Mouse (Mus musculus) neural tube, embryonic 14.5 days (tissue): Measurements from ENCODE around the gene Pex13. TPM values are rescaled to one million over a fixed set of nuclear protein-coding genes. Genes with fewer than 3 reads are reported as not detected.
A peak's percentile ranks its signal among the peaks of the same experiment; 100 is the strongest.

Experiments used
- ATAC-seq: fragments of 200-750 bp; cut with Nextera tagmentation; 2 replicates; pipeline ENCODE4 v1.8.0; 2017; ENCODE audit warnings: low read depth, mild to moderate bottlenecking, moderate TSS enrichment, moderate library complexity
- H3K27ac ChIP-seq: fragments of 300-500 bp; sonication (generic); 2 replicates; pipeline ENCODE4 v1.5.1; 2014; ENCODE audit warnings: low read depth, mild to moderate bottlenecking, control low read depth, low read length, moderate library complexity, mixed read lengths
- H3K27me3 ChIP-seq: fragments of 300-500 bp; sonication (generic); 2 replicates; pipeline ENCODE4 v1.6.1; 2014; ENCODE audit warnings: low read length; ENCODE audit not compliant: control insufficient read depth, insufficient read depth
- H3K36me3 ChIP-seq: fragments of 300-500 bp; sonication (generic); 2 replicates; pipeline ENCODE4 v1.6.1; 2014; ENCODE audit warnings: low read length, mixed read lengths; ENCODE audit not compliant: control insufficient read depth, insufficient read depth
- H3K4me1 ChIP-seq: fragments of 300-500 bp; sonication (generic); 2 replicates; pipeline ENCODE4 v1.6.1; 2014; ENCODE audit warnings: low read length; ENCODE audit not compliant: control insufficient read depth, insufficient read depth
- H3K4me2 ChIP-seq: fragments of 300-500 bp; sonication (generic); 2 replicates; pipeline ENCODE4 v1.6.1; 2014; ENCODE audit warnings: mild to moderate bottlenecking, low read depth, low read length, control low read depth
- H3K4me3 ChIP-seq: fragments of 300-500 bp; sonication (generic); 2 replicates; pipeline ENCODE4 v1.5.1; 2014; ENCODE audit warnings: low read depth, low read length, control low read depth, mixed read lengths
- H3K9ac ChIP-seq: fragments of 300-500 bp; sonication (generic); replicated peaks from 2 replicates; pipeline ENCODE4 v1.6.1; 2014; ENCODE audit warnings: low read depth, mild to moderate bottlenecking, control low read depth, low read length, mixed read lengths
- H3K9me3 ChIP-seq: fragments of 300-500 bp; sonication (generic); 2 replicates; pipeline ENCODE4 v1.6.1; 2016; ENCODE audit warnings: low read length; ENCODE audit not compliant: control insufficient read depth
- WGBS: fragments of 180-500 bp; shearing (Covaris S2); extraction: QIAGEN DNeasy Blood & Tissue Kit; methylation state at CpG from one replicate; pipeline ENCODE4 v1.1.7; 2014; 5-methylcytosine and 5-hydroxymethylcytosine counted together
- polyA plus RNA-seq: library from polyadenylated mRNA; unstranded; fragments of >200 nt; fragmentation: Nextera tagmentation; extraction: Ambion mirVana; gene quantifications from 2 replicates; pipeline ENCODE4 v1.2.1, GENCODE M21; 2014

The Pex13 gene
- polyA plus RNA-seq, 1 experiment from 2014 or later: 38.0 TPM

GRCm38 (mm10) chr11:23686671-23687070 lies 20.9 kb upstream of the Pex13 start:
- Histone ChIP-seq H3K36me3 (peaks cover 4% of the 10 kb centered on the region; the same call in 1 of the 2 replicates), H3K9me3 (no peaks in the 10 kb centered on the region), H3K4me2 (no peak overlapping the region), H3K27me3 (no peaks in the 10 kb centered on the region), H3K27ac (no peak overlapping the region), H3K4me1 (no peaks in the 10 kb centered on the region), H3K4me3 (no peak overlapping the region), H3K9ac (no peak overlapping the region)
- ATAC-seq: no peak
- 89% methylated on average over 5 of the region's 5 CpGs for WGBS

GRCm38 (mm10) chr11:23682561-23682960 lies 16.8 kb upstream of the Pex13 start:
- no peak overlapping the region for H3K27ac ChIP-seq
- H3K36me3 ChIP-seq: peaks cover 2% of the 10 kb centered on the region
- WGBS: 85% methylated on average over 5 of the region's 5 CpGs

GRCm38 (mm10) chr11:23680435-23680950 lies 14.7 kb upstream of the Pex13 start:
- WGBS: 93% methylated on average over 6 of the region's 6 CpGs
- peaks cover 13% of the 10 kb centered on the region for H3K36me3 ChIP-seq

More at GRCm38 (mm10) chr11:23682561-23682960, 16.8 kb upstream of the Pex13 start:
- no peak for ATAC-seq
- Histone ChIP-seq H3K9ac (no peak overlapping the region), H3K4me2 (no peak overlapping the region), H3K4me3 (no peak overlapping the region), H3K9me3 (no peaks in the 10 kb centered on the region), H3K27me3 (no peaks in the 10 kb centered on the region), H3K4me1 (no peaks in the 10 kb centered on the region)

GRCm38 (mm10) chr11:23679044-23679642 lies 13.4 kb upstream of the Pex13 start:
- 53% methylated on average over 3 of the region's 3 CpGs for WGBS
- H3K27me3 ChIP-seq: no peaks in the 10 kb centered on the region
- H3K9me3 ChIP-seq: no peaks in the 10 kb centered on the region
- H3K4me3 ChIP-seq: no peak overlapping the region
- H3K9ac ChIP-seq: no peak overlapping the region
- no peak overlapping the region for H3K4me2 ChIP-seq
- peak; percentile 47 for ATAC-seq
- peaks cover 21% of the 10 kb centered on the region for H3K36me3 ChIP-seq
- H3K4me1 ChIP-seq: no peaks in the 10 kb centered on the region
- H3K27ac ChIP-seq: no peak overlapping the region

More at GRCm38 (mm10) chr11:23680435-23680950, 14.7 kb upstream of the Pex13 start:
- Histone ChIP-seq H3K9ac (no peak overlapping the region), H3K4me2 (no peak overlapping the region), H3K9me3 (no peaks in the 10 kb centered on the region), H3K4me3 (no peak overlapping the region), H3K27me3 (no peaks in the 10 kb centered on the region), H3K27ac (no peak overlapping the region), H3K4me1 (no peaks in the 10 kb centered on the region)
- no peak for ATAC-seq

GRCm38 (mm10) chr11:23676100-23676499 lies 10.3 kb upstream of the Pex13 start:
- Histone ChIP-seq H3K9ac (no peak overlapping the region), H3K4me2 (no peak overlapping the region), H3K36me3 (peaks cover 35% of the 10 kb centered on the region), H3K9me3 (no peaks in the 10 kb centered on the region), H3K4me1 (no peaks in the 10 kb centered on the region), H3K4me3 (no peak overlapping the region), H3K27me3 (no peaks in the 10 kb centered on the region), H3K27ac (no peak overlapping the region)
- no peak for ATAC-seq
- 95% methylated on average over 5 of the region's 5 CpGs for WGBS

- Histone ChIP-seq H3K27ac (no peak overlapping the region), H3K36me3 (peaks cover 35% of the 10 kb centered on the region), H3K4me1 (no peaks in the 10 kb centered on the region), H3K4me3 (no peak overlapping the region), H3K4me2 (no peak overlapping the region), H3K9me3 (no peaks in the 10 kb centered on the region), H3K27me3 (no peaks in the 10 kb centered on the region), H3K9ac (no peak overlapping the region)
- WGBS: 89% methylated on average over 4 of the region's 4 CpGs
- no peak for ATAC-seq
These were observed 6.5 kb upstream of the Pex13 start for GRCm38 (mm10) chr11:23672256-23672749.

- Histone ChIP-seq H3K4me3 (peak overlapping the region; percentile 81), H3K9ac (no peak overlapping the region; the same call in 1 of the 2 replicates), H3K27me3 (peaks cover 4% of the 10 kb centered on the region; the same call in 1 of the 2 replicates), H3K4me2 (peak overlapping the region; percentile 74), H3K4me1 (peaks cover 7% of the 10 kb centered on the region; the same call in 1 of the 2 replicates), H3K9me3 (no peaks in the 10 kb centered on the region), H3K36me3 (no peaks in the 10 kb centered on the region), H3K27ac (no peak overlapping the region)
- ATAC-seq: no peak
- 38% methylated on average over 3 of the region's 3 CpGs for WGBS
These were observed 1.4 kb upstream of the Pex13 start for GRCm38 (mm10) chr11:23667128-23667527.

GRCm38 (mm10) chr11:23666526-23666925 lies 767 bp upstream of the Pex13 start:
- ATAC-seq: no peak
- no peaks in the 10 kb centered on the region for H3K9me3 ChIP-seq
- peaks cover 4% of the 10 kb centered on the region; the same call in 1 of the 2 replicates for H3K27me3 ChIP-seq
- peaks cover 7% of the 10 kb centered on the region; the same call in 1 of the 2 replicates for H3K4me1 ChIP-seq
- peak overlapping the region; percentile 74 for H3K4me2 ChIP-seq
- 10% methylated on average over 5 of the region's 5 CpGs for WGBS
- peak overlapping the region; percentile 93 for H3K27ac ChIP-seq
- H3K4me3 ChIP-seq: peak overlapping the region; percentile 81
- no peaks in the 10 kb centered on the region for H3K36me3 ChIP-seq
- H3K9ac ChIP-seq: peak overlapping the region; percentile 80

- peaks cover 7% of the 10 kb centered on the region; the same call in 1 of the 2 replicates for H3K4me1 ChIP-seq
- H3K4me2 ChIP-seq: peak within 1 kb of the TSS; percentile 74
- peak; percentile 63 for ATAC-seq
- no peaks in the 10 kb centered on the region for H3K9me3 ChIP-seq
- WGBS: under 1% methylated on average over 34 of the region's 40 CpGs
- H3K36me3 ChIP-seq: no peaks in the 10 kb centered on the region
- H3K9ac ChIP-seq: peak within 1 kb of the TSS; percentile 80
- H3K4me3 ChIP-seq: peak within 1 kb of the TSS; percentile 81
- H3K27me3 ChIP-seq: peaks cover 4% of the 10 kb centered on the region; the same call in 1 of the 2 replicates
- H3K27ac ChIP-seq: peak within 1 kb of the TSS; percentile 93
These were observed 410 bp downstream of the Pex13 start, which contains the start of gene Pus10 for GRCm38 (mm10) chr11:23665311-23665786. Pus10 (plus strand) TSS chr11:23665674.
